Mouse (Mus musculus): ENCODE results near the gene Rab3gap1. TPM values are rescaled to one million over a fixed set of nuclear protein-coding genes. Genes with fewer than 3 reads are reported as not detected.

The Rab3gap1 gene
- total RNA-seq (2014; rRNA removed) (24.0 and 26.0 TPM in 2 replicates), polyA plus RNA-seq (2012; rRNA removed) (8.0 and 11.9 TPM in 2 replicates)

DNA sequence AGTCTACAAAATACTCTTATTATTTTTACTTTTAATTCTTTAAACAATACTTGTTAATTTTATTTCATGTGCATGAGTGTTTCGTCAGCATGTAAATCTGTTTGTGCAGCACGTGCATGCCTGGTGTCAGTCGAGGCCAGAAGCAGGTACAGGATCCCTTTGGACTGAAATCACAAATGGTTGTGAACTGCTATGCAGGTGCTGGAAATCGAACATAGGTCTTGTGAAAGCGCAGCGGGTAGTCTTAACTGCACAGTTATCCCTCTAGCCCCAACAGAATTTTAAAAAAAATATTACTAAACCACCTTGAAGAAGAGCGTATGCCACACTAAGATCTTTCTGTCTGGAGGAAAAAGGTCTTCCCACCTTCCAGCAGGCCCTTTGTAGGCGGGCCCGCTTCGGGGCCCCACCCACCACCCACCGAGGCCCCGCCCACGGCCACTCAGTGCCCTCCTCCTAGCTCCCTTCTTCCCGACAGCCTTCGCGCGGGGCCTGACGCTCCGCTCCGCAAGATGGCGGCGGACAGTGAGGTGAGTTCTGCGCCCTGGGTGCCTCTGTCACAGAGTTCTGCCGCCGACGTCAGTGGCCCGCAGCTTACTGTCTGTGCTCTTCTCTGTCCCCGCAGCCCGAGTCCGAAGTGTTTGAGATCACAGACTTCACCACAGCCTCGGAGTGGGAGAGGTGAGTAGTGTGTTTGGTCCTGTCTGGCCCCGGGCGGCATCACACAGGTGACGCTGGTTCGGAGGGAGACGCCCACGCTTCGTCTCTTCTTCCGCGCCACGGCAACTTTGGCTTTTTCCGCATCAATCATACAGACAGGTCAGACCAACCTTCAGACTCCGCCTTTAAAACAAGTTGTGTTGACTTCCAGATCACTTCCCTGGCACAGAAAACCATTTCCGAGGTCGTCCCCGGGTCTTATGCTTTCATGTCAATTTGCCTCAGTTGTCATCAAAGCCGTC is at the start of gene Rab3gap1:
Rab3gap1 (plus strand) TSS at position 474 of the 962 bp plus-strand sequence.
- Histone ChIP-seq H3K27ac (replicated peaks; ENCODE audit: insufficient read depth, low read depth, low read length) (peak within 1 kb of the TSS; percentile 84), H3K4me3 (ENCODE audit: insufficient read depth, low read depth, low read length) (peak within 1 kb of the TSS; percentile 90), H3K4me1 (ENCODE audit: control insufficient read depth, insufficient read depth, low read length) (no peaks in the 10 kb centered on the region), H3K27me3 (ENCODE audit: control insufficient read depth, insufficient read depth, low read length) (no peaks in the 10 kb centered on the region), H3K79me2 (ENCODE audit: control insufficient read depth, insufficient read depth, low read length) (0 out of 2 replicates have a peak, but pooled peaks cover 3% of the 10 kb centered on the region), H3K36me3 (ENCODE audit: control insufficient read depth, insufficient read depth, low read length) (peaks cover 8% of the 10 kb centered on the region), H3K9ac (ENCODE audit: low read depth, low read length) (peak within 1 kb of the TSS; percentile 91)
- peak; percentile 77 for DNase-seq (ENCODE audit: extremely low read depth, low read depth, low spot score)
- 12% methylated on average over 47 of the region's 47 CpGs for WGBS
- TF ChIP-seq CTCF (IDR thresholded peaks at IDR 0.05; ENCODE audit: low read depth, low read length), result no peak
- TF ChIP-seq POLR2A (IDR thresholded peaks at IDR 0.05; ENCODE audit: extremely low read depth, insufficient read depth, low read length), result peak; percentile 78

GRCm38 (mm10) chr1:127827325-127827724 is 41.2 kb upstream of the Rab3gap1 start:
- peak; percentile 64 for DNase-seq (ENCODE audit: extremely low read depth, low read depth, low spot score)
- WGBS, result 15% methylated on average over 2 of the region's 2 CpGs

GRCm38 (mm10) chr1:127830215-127830921 is 38.2 kb upstream of the Rab3gap1 start:
- H3K36me3 ChIP-seq (ENCODE audit: control insufficient read depth, insufficient read depth, low read length), result no peaks in the 10 kb centered on the region
- peaks cover 1% of the 10 kb centered on the region; the same call in 1 of the 2 replicates for H3K4me1 ChIP-seq (ENCODE audit: control insufficient read depth, insufficient read depth, low read length)
- no peaks in the 10 kb centered on the region for H3K27me3 ChIP-seq (ENCODE audit: control insufficient read depth, insufficient read depth, low read length)
- H3K79me2 ChIP-seq (ENCODE audit: control insufficient read depth, insufficient read depth, low read length), result no peaks in the 10 kb centered on the region
- no peak overlapping the region for H3K27ac ChIP-seq (replicated peaks; ENCODE audit: insufficient read depth, low read depth, low read length)
- no peak for TF ChIP-seq CTCF (IDR thresholded peaks at IDR 0.05; ENCODE audit: low read depth, low read length)
- 80% methylated on average over 13 of the region's 13 CpGs for WGBS
- no peak for DNase-seq (ENCODE audit: extremely low read depth, low read depth, low spot score)
- no peak overlapping the region for H3K9ac ChIP-seq (ENCODE audit: low read depth, low read length)
- H3K4me3 ChIP-seq (ENCODE audit: insufficient read depth, low read depth, low read length), result no peak overlapping the region

More at GRCm38 (mm10) chr1:127827325-127827724, 41.2 kb upstream of the Rab3gap1 start:
- TF ChIP-seq POLR2A (IDR thresholded peaks at IDR 0.05; ENCODE audit: extremely low read depth, insufficient read depth, low read length) (no peak), CTCF (IDR thresholded peaks at IDR 0.05; ENCODE audit: low read depth, low read length) (peak; percentile 40)
- Histone ChIP-seq H3K36me3 (ENCODE audit: control insufficient read depth, insufficient read depth, low read length) (no peaks in the 10 kb centered on the region), H3K27me3 (ENCODE audit: control insufficient read depth, insufficient read depth, low read length) (no peaks in the 10 kb centered on the region), H3K9ac (ENCODE audit: low read depth, low read length) (no peak overlapping the region), H3K27ac (replicated peaks; ENCODE audit: insufficient read depth, low read depth, low read length) (no peak overlapping the region), H3K4me3 (ENCODE audit: insufficient read depth, low read depth, low read length) (no peak overlapping the region), H3K4me1 (ENCODE audit: control insufficient read depth, insufficient read depth, low read length) (peaks cover 1% of the 10 kb centered on the region; the same call in 1 of the 2 replicates), H3K79me2 (ENCODE audit: control insufficient read depth, insufficient read depth, low read length) (no peaks in the 10 kb centered on the region)

GRCm38 (mm10) chr1:127833714-127834113 is 34.9 kb upstream of the Rab3gap1 start:
- Histone ChIP-seq H3K27me3 (ENCODE audit: control insufficient read depth, insufficient read depth, low read length) (no peaks in the 10 kb centered on the region), H3K4me1 (ENCODE audit: control insufficient read depth, insufficient read depth, low read length) (no peaks in the 10 kb centered on the region), H3K79me2 (ENCODE audit: control insufficient read depth, insufficient read depth, low read length) (no peaks in the 10 kb centered on the region), H3K27ac (replicated peaks; ENCODE audit: insufficient read depth, low read depth, low read length) (no peak overlapping the region), H3K36me3 (ENCODE audit: control insufficient read depth, insufficient read depth, low read length) (no peaks in the 10 kb centered on the region), H3K9ac (ENCODE audit: low read depth, low read length) (no peak overlapping the region), H3K4me3 (ENCODE audit: insufficient read depth, low read depth, low read length) (no peak overlapping the region)
- TF ChIP-seq POLR2A (IDR thresholded peaks at IDR 0.05; ENCODE audit: extremely low read depth, insufficient read depth, low read length) (no peak), CTCF (IDR thresholded peaks at IDR 0.05; ENCODE audit: low read depth, low read length) (no peak)
- DNase-seq (ENCODE audit: extremely low read depth, low read depth, low spot score), result no peak
- WGBS, result 53% methylated on average over 2 of the region's 2 CpGs

- Histone ChIP-seq H3K27ac (replicated peaks; ENCODE audit: insufficient read depth, low read depth, low read length) (no peak overlapping the region), H3K79me2 (ENCODE audit: control insufficient read depth, insufficient read depth, low read length) (no peaks in the 10 kb centered on the region), H3K36me3 (ENCODE audit: control insufficient read depth, insufficient read depth, low read length) (no peaks in the 10 kb centered on the region), H3K4me1 (ENCODE audit: control insufficient read depth, insufficient read depth, low read length) (no peaks in the 10 kb centered on the region), H3K9ac (ENCODE audit: low read depth, low read length) (no peak overlapping the region), H3K27me3 (ENCODE audit: control insufficient read depth, insufficient read depth, low read length) (no peaks in the 10 kb centered on the region), H3K4me3 (ENCODE audit: insufficient read depth, low read depth, low read length) (no peak overlapping the region)
- WGBS, result 70% methylated on average over 4 of the region's 4 CpGs
- no peak for DNase-seq (ENCODE audit: extremely low read depth, low read depth, low spot score)
- TF ChIP-seq POLR2A (IDR thresholded peaks at IDR 0.05; ENCODE audit: extremely low read depth, insufficient read depth, low read length), result no peak
Observed at GRCm38 (mm10) chr1:127834202-127834601, 34.4 kb upstream of the Rab3gap1 start.

Measured in liver, adult 2 months (tissue).